Mouse (Mus musculus): ENCODE measurements around the gene Gcn1l1. TPM values are rescaled to one million over a fixed set of nuclear protein-coding genes. Genes with fewer than 3 reads are reported as not detected.

The Gcn1l1 gene
- polyA plus RNA-seq, 1 experiment, result 68.7 TPM

DNA sequence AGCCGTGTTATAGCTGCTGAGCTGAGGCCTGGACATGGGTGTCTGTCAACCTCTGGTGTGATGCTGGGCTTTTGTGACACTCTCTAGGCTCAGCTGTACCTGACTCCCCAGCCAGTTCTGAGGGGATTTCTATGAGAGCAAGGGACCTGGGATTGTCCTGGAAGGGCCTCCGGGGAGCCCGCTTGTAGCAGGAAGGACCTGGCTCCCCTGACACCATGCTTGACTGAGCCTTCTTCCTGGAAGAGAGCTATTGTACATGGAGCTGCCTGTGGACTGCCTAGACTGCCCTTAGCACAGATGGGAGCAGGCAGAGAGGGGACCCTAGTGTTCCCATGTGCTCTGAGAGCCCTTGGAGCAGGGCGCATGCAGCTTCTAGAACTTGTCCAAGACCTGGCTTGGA, 39.6 kb upstream of the Gcn1l1 start:
- DNase-seq (ENCODE audit: low read depth), result no peak
- TF ChIP-seq CTCF (IDR thresholded peaks at IDR 0.05; ENCODE audit: borderline replicate concordance, extremely low read depth, insufficient read depth, insufficient read length) (no peak), POLR2A (IDR thresholded peaks at IDR 0.05; ENCODE audit: borderline replicate concordance, extremely low read depth, insufficient read depth, insufficient read length, poor library complexity, severe bottlenecking) (no peak)

DNA sequence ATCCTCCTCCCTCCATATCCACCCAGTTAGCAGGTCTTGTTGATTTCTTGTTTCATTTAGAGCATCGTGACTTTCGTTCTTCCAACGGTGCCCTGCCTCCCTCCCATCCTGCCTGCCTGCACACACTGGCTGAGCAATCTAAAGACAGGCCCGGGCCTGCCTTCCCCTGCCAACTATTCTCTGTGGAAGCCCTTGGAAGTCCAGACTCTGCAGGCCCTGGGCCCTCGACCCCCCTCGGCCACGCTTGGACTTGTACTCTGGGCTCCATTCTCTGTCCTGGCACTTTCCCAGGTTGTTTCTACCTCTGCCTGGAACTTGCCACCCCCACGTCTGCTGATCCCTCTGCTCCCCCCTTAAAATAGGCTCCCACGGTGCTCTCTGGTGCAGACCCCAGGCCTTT, 39.1 kb upstream of the Gcn1l1 start:
- no peak for TF ChIP-seq CTCF (IDR thresholded peaks at IDR 0.05; ENCODE audit: borderline replicate concordance, extremely low read depth, insufficient read depth, insufficient read length)
- no peak for TF ChIP-seq POLR2A (IDR thresholded peaks at IDR 0.05; ENCODE audit: borderline replicate concordance, extremely low read depth, insufficient read depth, insufficient read length, poor library complexity, severe bottlenecking)
- no peak for DNase-seq (ENCODE audit: low read depth)

DNA sequence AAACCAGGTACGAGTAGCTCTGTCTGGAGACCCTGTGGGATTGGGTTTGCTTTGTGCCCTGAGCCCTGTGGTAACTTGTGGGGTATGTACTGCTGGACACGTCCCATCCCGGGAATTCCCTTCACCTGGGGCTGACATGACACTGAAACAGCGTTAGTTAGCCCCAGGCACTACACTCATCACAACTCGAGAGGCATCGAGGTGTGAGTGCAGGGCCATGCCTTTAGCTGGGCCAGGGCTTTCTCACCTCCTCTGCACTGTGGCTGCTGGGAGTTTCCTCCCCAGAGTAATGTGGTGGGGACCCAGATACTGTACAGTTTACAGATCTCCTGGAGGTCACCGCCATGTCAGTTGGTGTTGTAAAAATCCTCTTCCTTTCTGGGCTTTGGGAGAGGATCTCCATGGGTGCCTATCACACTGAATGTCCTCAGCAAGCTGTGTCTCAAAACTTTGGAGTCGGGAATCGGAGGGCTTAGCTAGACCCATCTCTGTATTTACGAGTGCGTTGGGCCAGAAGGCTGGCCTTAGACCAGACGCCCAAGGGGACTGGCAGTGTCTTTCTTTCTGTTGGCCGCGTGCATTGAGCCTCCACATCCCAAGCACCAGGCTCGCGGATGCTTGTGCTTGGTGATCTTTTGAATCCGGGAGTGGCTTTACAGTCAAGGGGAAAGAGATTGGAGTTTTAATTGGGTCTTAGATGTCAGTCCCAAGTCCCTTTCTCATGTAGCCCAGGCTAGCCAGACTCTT, 38.4 kb upstream of the Gcn1l1 start:
- DNase-seq (ENCODE audit: low read depth), result no peak
- TF ChIP-seq POLR2A (IDR thresholded peaks at IDR 0.05; ENCODE audit: borderline replicate concordance, extremely low read depth, insufficient read depth, insufficient read length, poor library complexity, severe bottlenecking) (no peak), CTCF (IDR thresholded peaks at IDR 0.05; ENCODE audit: borderline replicate concordance, extremely low read depth, insufficient read depth, insufficient read length) (no peak)

DNA sequence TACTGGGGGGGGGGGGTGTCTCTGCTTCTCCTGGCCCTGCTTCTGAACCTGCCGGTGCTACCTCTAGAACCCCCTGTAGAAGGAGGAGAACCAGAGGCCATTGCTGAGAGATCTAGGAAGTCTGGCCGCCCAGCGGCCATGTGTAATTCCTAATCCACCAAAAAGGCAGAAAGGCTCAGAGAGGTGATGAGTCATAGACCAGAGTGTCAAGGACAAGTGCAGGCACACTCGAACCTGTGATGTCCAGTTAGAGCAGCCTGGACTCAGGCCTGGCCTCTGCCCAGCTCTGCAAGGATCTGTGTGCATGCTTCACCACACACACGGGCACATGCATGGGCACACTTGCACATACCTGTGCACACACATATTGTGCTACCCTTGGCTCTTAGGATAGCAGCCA, 36.9 kb upstream of the Gcn1l1 start:
- DNase-seq (ENCODE audit: low read depth), result no peak
- TF ChIP-seq CTCF (IDR thresholded peaks at IDR 0.05; ENCODE audit: borderline replicate concordance, extremely low read depth, insufficient read depth, insufficient read length) (no peak), POLR2A (IDR thresholded peaks at IDR 0.05; ENCODE audit: borderline replicate concordance, extremely low read depth, insufficient read depth, insufficient read length, poor library complexity, severe bottlenecking) (no peak)

DNA sequence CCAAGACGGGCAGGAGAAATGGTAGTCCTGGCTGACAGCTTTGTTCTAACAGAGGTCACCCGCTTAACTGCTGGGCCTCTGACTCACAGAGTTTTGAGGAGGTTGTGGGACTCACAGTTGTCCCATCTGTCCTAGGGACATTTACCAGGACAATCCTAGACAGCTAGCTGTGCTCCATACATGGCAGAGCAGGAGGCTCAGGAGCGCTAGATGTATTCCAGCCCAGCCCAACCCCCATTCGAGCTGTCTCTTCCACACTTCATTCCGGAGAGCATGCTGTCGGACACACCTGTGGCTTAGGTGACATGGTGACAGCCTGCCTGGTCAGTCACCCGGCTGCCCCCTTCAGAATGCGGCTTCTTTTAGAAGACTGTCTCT, 35.7 kb upstream of the Gcn1l1 start:
- TF ChIP-seq CTCF (IDR thresholded peaks at IDR 0.05; ENCODE audit: borderline replicate concordance, extremely low read depth, insufficient read depth, insufficient read length) (no peak), POLR2A (IDR thresholded peaks at IDR 0.05; ENCODE audit: borderline replicate concordance, extremely low read depth, insufficient read depth, insufficient read length, poor library complexity, severe bottlenecking) (no peak)

DNA sequence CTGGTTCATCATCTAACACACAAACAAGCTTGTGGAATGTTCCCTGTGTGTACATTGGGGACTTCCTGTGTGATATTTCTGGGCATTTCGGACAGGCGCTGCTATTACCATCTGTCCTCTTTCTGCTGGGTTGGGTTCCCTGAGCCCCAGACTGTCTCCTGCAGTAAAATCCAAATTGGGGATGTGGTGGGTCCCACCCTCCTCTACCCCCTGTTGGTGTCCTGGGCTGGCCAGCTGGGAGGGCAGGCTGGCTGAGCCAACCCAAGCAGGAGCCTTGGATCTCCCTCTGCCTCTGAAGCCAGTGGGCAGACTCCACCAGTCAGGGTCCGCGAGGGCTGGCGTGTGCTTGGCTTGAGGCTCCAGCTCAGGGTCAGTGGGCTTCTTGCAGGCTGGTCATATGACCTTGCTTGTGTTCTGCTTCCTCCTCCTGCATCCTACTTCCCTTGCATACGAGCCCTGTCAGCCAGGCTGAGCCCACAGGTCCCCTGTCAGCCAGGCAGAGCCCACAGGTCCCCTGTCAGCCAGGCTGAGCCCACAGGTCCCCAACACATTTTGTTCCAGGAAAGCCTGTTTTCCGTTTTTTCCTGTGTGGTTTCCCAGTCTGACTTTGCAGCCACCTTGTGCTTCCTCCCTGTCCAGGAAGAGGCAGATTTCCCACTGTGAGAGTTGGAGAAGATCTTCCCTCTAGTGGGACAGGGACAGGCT, 35.2 kb upstream of the Gcn1l1 start:
- TF ChIP-seq POLR2A (IDR thresholded peaks at IDR 0.05; ENCODE audit: borderline replicate concordance, extremely low read depth, insufficient read depth, insufficient read length, poor library complexity, severe bottlenecking) (no peak), CTCF (IDR thresholded peaks at IDR 0.05; ENCODE audit: borderline replicate concordance, extremely low read depth, insufficient read depth, insufficient read length) (no peak)
- DNase-seq (ENCODE audit: low read depth), result no peak

More for the DNA sequence above, 35.7 kb upstream of the Gcn1l1 start:
- DNase-seq (ENCODE audit: low read depth), result no peak

DNA sequence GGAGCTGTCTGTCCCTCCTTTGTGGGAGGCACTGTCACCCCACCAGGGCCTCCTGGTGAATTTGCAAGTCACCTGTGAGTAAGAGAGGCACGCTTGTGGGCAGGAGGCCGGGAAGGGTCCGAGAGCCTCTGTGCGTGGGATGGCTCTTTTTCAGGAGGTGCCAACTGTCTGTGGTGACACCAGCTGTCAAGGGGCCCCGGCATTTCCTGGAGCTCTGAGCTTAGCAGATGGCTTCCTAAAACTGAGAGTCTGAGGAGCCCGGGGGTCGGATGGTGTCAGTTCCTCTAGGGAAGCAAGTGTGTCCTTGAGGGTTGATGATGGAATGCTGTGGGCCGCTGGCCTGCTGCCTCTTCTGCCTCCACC, 34.6 kb upstream of the Gcn1l1 start:
- TF ChIP-seq CTCF (IDR thresholded peaks at IDR 0.05; ENCODE audit: borderline replicate concordance, extremely low read depth, insufficient read depth, insufficient read length) (no peak), POLR2A (IDR thresholded peaks at IDR 0.05; ENCODE audit: borderline replicate concordance, extremely low read depth, insufficient read depth, insufficient read length, poor library complexity, severe bottlenecking) (no peak)
- peak; percentile 23 for DNase-seq (ENCODE audit: low read depth)

DNA sequence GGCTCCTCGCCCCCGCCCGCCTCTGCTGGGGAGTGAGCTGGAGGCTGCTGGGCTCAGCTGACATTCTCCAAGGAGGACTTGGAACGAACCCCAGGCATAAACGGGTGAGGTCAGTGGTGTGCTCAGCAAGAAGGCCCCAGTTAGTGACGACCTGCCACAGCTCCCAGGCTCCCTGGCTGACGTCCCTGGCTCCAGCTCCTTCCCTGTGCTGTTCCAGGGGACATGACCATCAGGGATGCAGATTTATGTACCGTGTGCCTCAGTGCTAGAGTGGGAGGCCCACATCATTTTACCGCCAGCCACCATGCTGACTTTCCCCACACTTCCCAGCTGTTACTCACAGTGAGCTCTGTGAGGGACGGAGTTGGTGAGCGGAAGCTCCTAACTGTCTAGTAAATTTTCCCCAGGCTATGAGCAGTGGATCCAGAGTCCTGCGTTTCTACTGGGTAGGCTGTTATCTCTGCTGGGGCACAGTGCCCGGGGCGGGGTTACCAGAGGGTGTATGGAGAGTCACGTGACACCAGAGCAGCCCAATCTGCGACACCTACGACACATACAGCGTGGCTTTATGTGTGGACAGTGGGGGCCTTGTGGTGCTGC, 33.3 kb upstream of the Gcn1l1 start:
- no peak for TF ChIP-seq CTCF (IDR thresholded peaks at IDR 0.05; ENCODE audit: borderline replicate concordance, extremely low read depth, insufficient read depth, insufficient read length)
- no peak for TF ChIP-seq POLR2A (IDR thresholded peaks at IDR 0.05; ENCODE audit: borderline replicate concordance, extremely low read depth, insufficient read depth, insufficient read length, poor library complexity, severe bottlenecking)
- peak; percentile 86 for DNase-seq (ENCODE audit: low read depth)

DNA sequence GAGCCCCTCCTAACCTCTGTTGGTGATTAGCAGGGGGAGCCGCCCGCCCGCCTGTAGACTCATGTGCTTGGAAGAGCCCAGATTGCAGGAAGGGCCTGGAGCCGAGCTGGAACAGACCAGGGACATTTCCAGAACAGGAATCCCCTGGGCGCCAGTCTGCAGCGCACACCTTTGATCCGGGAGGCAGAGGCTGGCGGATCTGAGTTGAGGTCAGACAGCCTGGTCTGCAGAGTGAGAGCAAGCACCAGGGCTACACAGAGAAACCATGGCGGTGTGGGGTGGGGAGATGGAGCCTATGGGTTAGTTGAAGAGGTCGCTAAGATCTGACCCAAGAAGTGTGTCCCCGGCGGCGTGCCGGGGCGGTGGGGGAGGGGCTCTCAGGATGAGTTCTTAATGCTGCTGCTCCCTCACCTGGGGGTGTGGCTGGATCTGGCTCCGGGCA, 30.7 kb upstream of the Gcn1l1 start:
- DNase-seq (ENCODE audit: low read depth), result no peak
- TF ChIP-seq POLR2A (IDR thresholded peaks at IDR 0.05; ENCODE audit: borderline replicate concordance, extremely low read depth, insufficient read depth, insufficient read length, poor library complexity, severe bottlenecking) (no peak), CTCF (IDR thresholded peaks at IDR 0.05; ENCODE audit: borderline replicate concordance, extremely low read depth, insufficient read depth, insufficient read length) (no peak)

DNA sequence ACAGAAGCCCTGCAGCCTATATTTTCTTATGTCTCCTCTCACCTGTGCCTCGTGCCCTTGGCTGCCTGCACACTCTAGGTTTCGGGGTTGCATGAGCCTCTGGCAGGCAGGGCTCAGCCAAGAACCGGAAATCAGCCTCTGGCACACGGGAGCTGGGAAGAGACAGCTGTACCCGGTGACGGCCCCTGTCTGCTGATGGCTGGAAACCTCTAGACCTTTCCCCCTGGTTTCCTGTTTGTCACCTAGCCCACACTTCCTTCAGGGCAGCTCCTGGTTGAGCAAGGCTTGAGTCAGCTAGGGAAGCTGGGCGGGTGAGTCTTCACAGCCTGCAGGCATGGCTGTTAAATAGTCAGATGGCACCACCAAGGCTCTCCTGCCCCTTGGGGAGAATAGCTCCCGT, 30.2 kb upstream of the Gcn1l1 start:
- TF ChIP-seq POLR2A (IDR thresholded peaks at IDR 0.05; ENCODE audit: borderline replicate concordance, extremely low read depth, insufficient read depth, insufficient read length, poor library complexity, severe bottlenecking), result no peak
- no peak for DNase-seq (ENCODE audit: low read depth)

DNA sequence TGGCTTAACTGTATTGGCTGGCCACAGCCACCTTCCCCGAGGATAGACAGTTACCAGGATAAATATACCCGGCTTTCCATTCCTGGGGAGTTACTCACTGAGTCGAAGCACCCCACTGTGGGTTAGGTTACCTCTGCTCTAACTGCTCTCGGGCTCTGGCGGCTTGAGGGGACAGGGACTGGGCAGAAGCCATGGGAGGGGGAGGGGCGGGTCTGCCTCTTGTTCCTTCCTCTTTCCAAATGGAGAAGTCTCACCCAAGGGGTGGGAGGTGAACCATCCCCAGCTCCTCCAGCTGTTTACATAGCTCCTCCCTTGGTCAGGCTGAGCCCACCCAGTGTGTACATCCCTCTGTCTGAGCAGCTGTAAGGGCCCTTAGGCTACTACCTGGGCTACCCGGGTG, 29.4 kb upstream of the Gcn1l1 start:
- no peak for DNase-seq (ENCODE audit: low read depth)
- TF ChIP-seq POLR2A (IDR thresholded peaks at IDR 0.05; ENCODE audit: borderline replicate concordance, extremely low read depth, insufficient read depth, insufficient read length, poor library complexity, severe bottlenecking), result no peak
- no peak for TF ChIP-seq CTCF (IDR thresholded peaks at IDR 0.05; ENCODE audit: borderline replicate concordance, extremely low read depth, insufficient read depth, insufficient read length)
